Mouse (Mus musculus): Measurements from ENCODE around the gene Mum1.

Mum1 gene

DNA sequence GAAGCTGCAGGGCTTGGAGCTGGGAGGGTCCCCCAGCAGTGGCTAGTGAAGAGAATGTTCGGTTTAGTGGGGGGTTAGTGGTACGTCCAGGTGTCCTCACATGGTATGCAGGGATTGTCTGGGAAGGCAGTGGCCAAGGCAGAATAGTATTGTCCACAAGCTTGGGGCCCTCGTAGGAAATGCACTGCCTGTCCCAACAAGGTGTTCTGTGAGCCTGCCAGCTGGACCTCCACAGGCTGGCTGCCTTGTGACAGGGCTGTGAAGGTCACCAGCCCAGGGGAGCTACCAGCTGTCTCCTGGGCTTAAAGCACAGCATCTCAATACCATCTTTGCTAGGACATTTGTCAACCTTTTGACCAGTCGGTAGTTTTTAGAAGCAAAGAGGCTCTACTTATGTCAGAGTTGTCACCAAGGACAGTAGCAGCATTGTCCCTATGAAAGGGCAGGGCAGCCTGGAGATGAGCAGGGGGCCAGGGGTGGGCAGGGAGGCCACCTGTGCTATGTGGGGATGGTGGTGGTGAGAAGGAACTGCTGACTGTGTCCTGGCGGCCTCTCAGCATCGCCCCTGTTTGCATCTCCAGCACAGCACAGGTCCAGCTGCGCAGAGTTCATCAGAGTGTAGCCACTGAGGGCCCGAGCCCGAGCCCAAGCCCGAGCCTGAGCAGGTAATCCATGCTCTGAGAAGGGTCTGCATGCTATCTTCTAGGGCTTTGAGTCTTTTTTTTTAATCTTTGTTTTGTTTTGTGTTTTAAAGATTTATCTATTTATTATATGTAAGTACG is 26.4 kb downstream of the Mum1 start:
- DNase-seq, result no peak

- no peak for DNase-seq
Measured at GRCm38 (mm10) chr10:80253551-80253950, 27.3 kb downstream of the Mum1 start.

DNA sequence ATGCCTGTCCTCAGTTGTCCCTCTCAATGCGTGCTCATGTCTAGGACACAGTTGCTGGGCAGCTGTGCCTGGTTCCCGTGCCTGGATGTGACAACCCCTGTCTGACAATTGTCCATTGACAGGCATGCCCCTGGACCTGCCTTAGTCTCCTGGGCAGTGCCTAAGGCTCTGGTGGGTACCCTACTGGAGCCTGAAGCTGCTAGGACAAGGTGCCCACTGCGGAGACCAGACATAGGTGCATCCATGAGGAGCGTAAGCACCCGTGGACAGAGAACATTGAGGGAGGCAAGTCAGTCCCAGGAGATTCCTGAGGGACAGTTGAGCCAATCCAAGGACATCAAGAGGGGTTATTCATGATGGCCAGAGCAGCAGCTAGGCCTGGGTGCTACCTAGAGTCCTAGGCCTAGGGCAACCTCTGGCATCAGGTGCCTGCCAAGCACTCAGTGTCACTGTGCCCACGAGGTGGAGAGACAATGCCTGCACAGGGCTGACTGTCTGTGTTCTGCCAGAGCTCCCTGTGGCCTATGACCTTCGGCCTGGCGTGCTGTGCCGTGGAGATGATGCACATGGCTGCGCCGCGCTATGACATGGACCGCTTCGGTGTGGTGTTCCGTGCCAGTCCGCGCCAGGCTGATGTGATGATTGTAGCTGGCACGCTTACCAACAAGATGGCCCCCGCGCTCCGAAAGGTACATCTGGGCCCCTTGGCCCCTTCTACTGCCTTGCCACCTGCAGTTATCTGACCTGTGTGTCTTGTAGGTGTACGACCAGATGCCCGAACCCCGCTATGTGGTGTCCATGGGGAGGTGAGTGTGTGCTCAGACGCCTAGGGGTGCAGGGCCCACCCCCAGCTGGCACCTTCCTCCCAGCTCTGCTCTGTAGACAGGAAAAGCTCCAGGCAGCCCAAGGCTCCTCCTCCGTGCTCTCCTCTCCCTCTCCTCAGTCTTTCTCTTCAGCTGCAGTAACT is 28.4 kb downstream of the Mum1 start:
- DNase-seq, result no peak

- DNase-seq, result no peak
Measured at GRCm38 (mm10) chr10:80255881-80256535, 29.8 kb downstream of the Mum1 start.

DNA sequence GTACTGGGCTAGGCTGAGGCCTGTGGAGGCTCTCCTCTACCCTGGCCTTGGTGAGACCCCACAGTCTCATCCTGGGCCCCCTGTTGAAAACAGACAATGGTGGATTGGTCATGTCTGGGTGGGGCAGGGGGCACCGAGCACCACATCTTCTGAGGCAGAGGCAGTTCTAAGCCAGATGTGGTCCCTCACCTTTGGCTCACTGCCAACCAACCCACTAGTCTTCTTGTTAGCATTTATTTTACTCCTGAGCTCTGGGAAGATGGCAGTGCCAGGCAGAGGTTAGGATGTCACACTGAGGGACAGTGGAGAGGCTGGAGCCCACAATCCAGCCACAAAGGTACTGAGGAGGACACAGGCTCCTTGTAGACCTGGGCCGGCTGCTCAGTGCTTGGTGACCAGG is 31.7 kb downstream of the Mum1 start:
- DNase-seq, result no peak

- no peak for DNase-seq
Measured at GRCm38 (mm10) chr10:80258752-80259462, 32.7 kb downstream of the Mum1 start.

GRCm38 (mm10) chr10:80259463-80259805 is 33.2 kb downstream of the Mum1 start:
- DNase-seq, result no peak

- DNase-seq, result peak; percentile 68
Measured at GRCm38 (mm10) chr10:80259861-80260641, 33.8 kb downstream of the Mum1 start.

DNA sequence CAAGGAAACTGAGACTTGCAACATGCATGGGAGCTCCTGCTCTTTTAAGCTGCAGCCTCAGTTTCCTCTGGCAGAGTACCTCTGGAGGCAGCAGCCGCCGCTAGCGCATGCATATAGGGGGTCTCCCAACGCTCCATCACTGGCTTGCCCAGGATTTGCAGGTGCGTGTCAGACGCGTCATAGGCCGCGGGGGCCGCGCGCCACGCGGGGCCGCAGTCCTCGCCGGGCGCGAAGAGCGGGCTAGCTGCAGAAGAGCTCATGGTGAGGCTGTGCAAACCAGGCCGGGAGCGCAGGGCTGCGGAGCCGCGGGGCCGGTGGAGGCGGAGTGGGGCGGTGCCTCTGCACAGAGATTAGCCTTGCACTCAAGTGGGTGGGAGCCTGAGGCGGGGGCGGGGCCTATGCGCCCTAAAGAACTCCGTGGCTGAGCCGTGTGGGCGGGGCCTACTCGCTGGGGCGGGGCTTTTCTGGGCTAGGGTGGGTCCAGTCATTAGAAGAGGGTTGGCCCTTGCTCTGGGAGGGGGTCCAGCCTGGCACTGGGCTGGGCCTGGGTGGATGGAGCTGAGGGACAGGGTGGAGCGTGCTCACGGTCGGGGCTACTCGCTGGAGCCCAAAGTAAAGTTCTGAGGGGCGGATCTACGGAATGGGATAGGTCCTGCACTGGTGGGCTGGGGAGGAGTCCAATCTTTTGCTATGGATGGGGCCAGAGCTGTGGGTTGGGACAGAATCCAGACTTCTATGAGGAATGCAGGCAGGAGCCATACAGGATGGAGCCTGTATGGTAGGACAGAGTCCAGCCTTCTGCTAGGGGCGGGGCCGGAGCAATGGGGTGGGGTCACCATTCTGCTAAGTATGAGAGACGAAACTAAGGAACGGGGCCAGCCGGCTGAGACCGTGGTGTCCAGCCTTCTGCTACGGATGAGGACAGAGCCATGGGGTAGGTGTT is 34.7 kb downstream of the Mum1 start, which contains the start of the genes Gamt and Dazap1:
Gene Gamt, minus strand, starts transcription at position 371 of the 943 bp plus-strand sequence.
Gene Dazap1, plus strand, starts transcription at position 845 of the 943 bp plus-strand sequence.
- DNase-seq, result peak; percentile 88

- DNase-seq, result peak; percentile 86
Measured at GRCm38 (mm10) chr10:80261585-80261968, 35.3 kb downstream of the Mum1 start.

GRCm38 (mm10) chr10:80262169-80262568 is 35.9 kb downstream of the Mum1 start:
- no peak for DNase-seq

DNA sequence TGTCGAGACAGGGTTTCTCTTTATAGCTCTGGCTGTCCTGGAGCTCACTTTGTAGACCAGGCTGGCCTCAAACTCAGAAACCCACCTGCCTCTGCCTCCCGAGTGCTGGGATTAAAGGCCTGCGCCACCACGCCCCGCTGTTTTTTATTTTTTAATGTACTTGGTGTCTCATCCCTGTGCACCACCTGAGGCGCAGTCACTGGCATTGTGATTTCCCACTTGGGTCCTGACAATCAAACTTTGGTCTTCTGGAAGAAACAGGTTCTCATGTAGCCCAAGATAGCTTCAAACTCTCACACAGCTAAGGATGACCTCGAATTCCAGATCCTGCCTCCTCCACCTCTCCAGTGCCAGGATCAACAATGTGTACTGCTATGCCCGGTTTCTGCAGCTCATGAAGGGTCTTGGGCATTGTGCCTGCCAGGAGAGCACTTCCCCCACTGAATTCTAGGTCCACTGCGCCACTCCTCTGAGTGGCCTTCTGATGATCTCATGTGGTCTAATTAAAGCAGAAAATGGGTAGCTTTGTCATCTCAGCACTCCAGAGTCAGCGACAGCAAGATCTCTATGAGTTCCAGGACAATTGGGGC is 36.6 kb downstream of the Mum1 start:
- DNase-seq, result no peak

DNA sequence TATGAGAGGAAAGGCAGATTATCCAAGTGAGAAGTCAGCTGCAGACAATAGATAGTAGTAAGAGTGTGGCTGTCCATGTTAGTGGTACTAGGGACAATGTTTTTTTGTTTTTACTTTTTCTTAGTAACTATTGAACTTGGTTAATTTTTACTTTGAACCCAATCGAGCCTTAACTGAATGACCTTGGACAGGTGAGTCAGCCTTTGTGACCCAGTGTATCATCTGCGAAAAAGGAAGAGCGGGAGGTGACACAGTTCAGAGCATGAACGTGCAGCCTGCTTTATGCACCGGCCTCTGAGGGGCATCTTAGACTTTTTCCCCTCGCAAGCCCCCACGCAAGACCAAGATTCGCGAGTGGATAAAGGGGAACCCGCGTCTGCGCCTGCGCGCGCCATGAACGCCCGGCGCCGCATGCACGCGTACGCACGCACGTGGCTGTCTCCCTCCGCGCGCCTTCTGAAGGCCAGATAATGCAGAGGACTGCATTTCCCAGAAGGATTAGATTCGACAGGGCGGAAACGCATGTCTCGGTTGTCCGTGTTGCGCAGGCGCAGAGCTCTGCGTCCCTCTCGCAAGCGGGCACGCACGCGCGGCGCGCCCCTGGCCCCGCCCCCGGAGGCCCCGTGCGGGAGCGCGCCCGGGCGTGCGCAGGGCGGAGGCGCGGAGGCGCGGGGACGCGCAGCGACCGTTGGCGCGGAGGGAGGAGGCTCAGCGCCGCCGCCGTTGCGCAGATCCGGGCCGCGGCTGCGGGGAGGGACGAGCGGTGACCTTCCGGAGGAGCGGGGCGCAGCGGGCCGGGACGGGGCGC is 38.3 kb downstream of the Mum1 start:
- peak; percentile 100 for DNase-seq

- no peak for DNase-seq
Measured at GRCm38 (mm10) chr10:80265149-80265486, 38.9 kb downstream of the Mum1 start.

DNA sequence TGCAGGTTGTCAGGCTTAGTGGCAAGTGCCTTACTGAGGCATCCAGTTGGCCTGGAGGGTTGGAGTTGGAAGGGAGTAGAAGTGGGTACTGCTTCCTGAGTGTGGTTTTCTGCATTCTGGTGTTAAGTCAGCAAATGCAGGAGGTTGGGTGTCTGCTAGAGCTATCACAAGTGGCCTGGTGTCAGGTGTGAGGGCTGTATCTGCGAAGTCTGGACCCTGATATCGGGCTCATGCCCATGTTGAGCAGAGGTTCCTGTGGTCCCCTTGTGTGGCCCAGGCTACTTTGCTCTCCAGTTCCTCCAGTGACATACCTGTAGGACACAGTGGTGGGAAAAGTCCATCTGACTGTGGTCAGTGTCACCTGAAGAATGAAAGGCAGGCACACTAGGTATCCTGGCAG is 43.9 kb downstream of the Mum1 start:
- no peak for DNase-seq

DNA sequence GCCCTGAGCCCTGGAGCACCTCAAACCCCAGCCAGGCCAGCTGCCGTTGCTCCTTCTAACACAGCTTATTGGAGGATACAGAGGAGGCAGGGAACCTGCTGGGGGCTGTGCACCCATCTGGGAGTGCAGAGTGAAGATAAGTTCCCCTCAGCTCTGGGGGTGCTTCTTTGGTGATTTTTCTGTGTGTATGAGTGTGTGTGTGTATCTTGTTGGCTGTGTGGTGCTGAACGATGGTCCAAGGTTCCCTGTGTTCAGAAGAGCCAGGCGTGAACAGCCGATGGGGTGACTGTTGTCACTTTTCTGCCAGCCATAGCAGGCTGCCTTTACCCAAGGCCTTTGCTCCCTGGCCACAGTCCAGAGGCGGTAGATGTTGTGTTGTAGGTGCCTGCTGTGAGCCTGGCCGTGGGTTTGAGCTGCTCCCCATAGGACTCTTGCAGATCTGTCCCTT is 44.5 kb downstream of the Mum1 start:
- no peak for DNase-seq

DNA sequence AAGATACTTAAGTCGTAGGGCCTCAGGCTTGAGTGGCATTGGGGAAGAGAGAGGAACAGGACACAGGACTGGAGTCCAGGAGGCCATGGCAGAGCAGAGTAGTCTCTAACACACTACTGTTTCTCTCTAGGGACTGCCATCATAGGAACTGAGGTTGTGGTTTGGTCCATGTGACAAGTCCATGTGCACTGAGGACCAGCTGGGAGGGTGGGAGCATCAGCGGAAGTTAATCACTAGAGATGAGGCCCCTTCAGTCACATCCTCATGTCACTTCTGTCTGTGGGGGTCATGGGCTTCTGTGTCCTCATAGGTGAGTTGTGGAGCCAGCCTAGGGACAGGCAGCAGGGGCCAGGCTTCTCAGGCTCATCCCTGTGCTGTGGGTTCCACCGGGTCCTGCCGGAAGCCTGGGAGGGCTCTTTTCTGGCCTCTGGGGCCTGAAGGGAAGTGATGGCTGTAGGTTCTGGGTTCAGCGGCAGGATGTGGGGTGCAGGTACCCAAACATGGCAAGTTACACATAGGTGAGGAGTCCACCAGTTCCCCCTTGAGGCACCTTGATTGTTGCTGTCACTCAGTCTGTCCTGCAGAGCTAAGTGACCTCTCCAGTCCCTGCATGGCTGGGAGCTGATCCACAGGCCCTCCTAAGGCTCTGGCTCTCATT is 45.1 kb downstream of the Mum1 start:
- no peak for DNase-seq

- DNase-seq, result no peak
Measured at GRCm38 (mm10) chr10:80271870-80272585, 45.8 kb downstream of the Mum1 start.
